Mouse (Mus musculus) v-Abl transformed pro-B cells (cell line): Measurements from ENCODE around the gene Gm13088.
"Not testable (repeated sequence)": the region's sequence is repeated elsewhere in the genome, so short reads cannot be mapped to it uniquely, and the experiment has no call there.

Experiments
- in situ Hi-C, 2 experiments: fragments of 400-800 bp; cut with MboI; formaldehyde crosslinking; loops; one replicate each; pipeline ENCODE4 v1.15.1; 2025; ENCODE audit not compliant: unreplicated experiment in 2 of 2

Gm13088 gene

GRCm38 (mm10) chr4:143657146-143657545, at the start of gene Gm13088:
Gene Gm13088, minus strand, starts transcription at chr4:143657246.
- in situ Hi-C loops = not testable (repeated sequence)

GRCm38 (mm10) chr4:143702611-143703010, 45.6 kb upstream of the Gm13088 start, which contains the start of gene Gm13089:
Gene Gm13089, minus strand, starts transcription at chr4:143702711.
- in situ Hi-C loops = no loop called here

GRCm38 (mm10) chr4:143618101-143618500, 38.9 kb downstream of the Gm13088 start:
- in situ Hi-C loops = not testable (repeated sequence)

GRCm38 (mm10) chr4:143614703-143615102, 42.3 kb downstream of the Gm13088 start, which contains the start of gene Gm13083:
Gene Gm13083, plus strand, starts transcription at chr4:143615003.
- in situ Hi-C loops = not testable (repeated sequence)

GRCm38 (mm10) chr4:143611927-143612326, 45.1 kb downstream of the Gm13088 start:
- in situ Hi-C loops = not testable (repeated sequence)
